Mouse (Mus musculus): ENCODE data around the gene Ifitm3.
"Not testable (repeated sequence)": the region's sequence is repeated elsewhere in the genome, so short reads cannot be mapped to it uniquely, and the experiment has no call there.

The Ifitm3 gene

GRCm38 (mm10) chr7:141010593-141010992, at the start of gene Ifitm3:
Gene Ifitm3, minus strand, starts transcription at chr7:141010770.
- DNase-seq: peak; percentile 86

GRCm38 (mm10) chr7:141059929-141060328, 49.4 kb upstream of the Ifitm3 start:
- no peak for DNase-seq

- DNase-seq: no peak
Measured at GRCm38 (mm10) chr7:141058601-141059341, 48.2 kb upstream of the Ifitm3 start.

- no peak for DNase-seq
Measured at GRCm38 (mm10) chr7:141057541-141057940, 47.0 kb upstream of the Ifitm3 start.

GRCm38 (mm10) chr7:141056976-141057375, 46.4 kb upstream of the Ifitm3 start:
- DNase-seq: no peak

GRCm38 (mm10) chr7:141055785-141056184, 45.2 kb upstream of the Ifitm3 start:
- no peak for DNase-seq

- no peak for DNase-seq
Measured at GRCm38 (mm10) chr7:141052421-141052820, 41.9 kb upstream of the Ifitm3 start.

- DNase-seq: no peak
Measured at GRCm38 (mm10) chr7:141052016-141052415, 41.4 kb upstream of the Ifitm3 start.

- no peak for DNase-seq
Measured at GRCm38 (mm10) chr7:141051060-141051685, 40.6 kb upstream of the Ifitm3 start.

- no peak for DNase-seq
Measured at GRCm38 (mm10) chr7:141049326-141049725, 38.8 kb upstream of the Ifitm3 start.

GRCm38 (mm10) chr7:141048226-141049218, 38.0 kb upstream of the Ifitm3 start:
- DNase-seq: peak; percentile 97

- DNase-seq: peak; percentile 91
Measured at GRCm38 (mm10) chr7:141047581-141048225, 37.1 kb upstream of the Ifitm3 start.

- DNase-seq: peak; percentile 43
Measured at GRCm38 (mm10) chr7:141046931-141047580, 36.5 kb upstream of the Ifitm3 start.

- no peak for DNase-seq
Measured at GRCm38 (mm10) chr7:141042539-141042938, 32.0 kb upstream of the Ifitm3 start.

GRCm38 (mm10) chr7:141041661-141042060, 31.1 kb upstream of the Ifitm3 start:
- peak; percentile 91 for DNase-seq

- DNase-seq: no peak
Measured at GRCm38 (mm10) chr7:141040867-141041606, 30.5 kb upstream of the Ifitm3 start.

GRCm38 (mm10) chr7:141039386-141040107, 29.0 kb upstream of the Ifitm3 start:
- no peak for DNase-seq

- no peak for DNase-seq
Measured at GRCm38 (mm10) chr7:141038090-141039032, 27.8 kb upstream of the Ifitm3 start.

- DNase-seq: not testable (repeated sequence)
Measured at GRCm38 (mm10) chr7:141036624-141037023, 26.1 kb upstream of the Ifitm3 start.

All from lung, postnatal 36 days (tissue).